Mouse (Mus musculus): ENCODE data around the gene Zp1.

- TF ChIP-seq CTCF (IDR thresholded peaks at IDR 0.05; ENCODE audit: low read depth, low read length) (no peak), POLR2A (IDR thresholded peaks at IDR 0.05; ENCODE audit: extremely low read depth, insufficient read depth, low read length) (no peak)
Observed at GRCm38 (mm10) chr19:10901046-10901445, 19.4 kb downstream of the Zp1 start.
